Mouse (Mus musculus): Measurements from ENCODE around the gene Ddx54.

GRCm38 (mm10) chr5:120621846-120622197 is 9.3 kb downstream of the Ddx54 start:
- TF ChIP-seq EP300 (optimal IDR thresholded peaks at IDR 0.05) (no peak), CTCF (IDR thresholded peaks at IDR 0.05; ENCODE audit: low read depth) (no peak)
